Mouse (Mus musculus): ENCODE results near the gene Ifna1.

- TF ChIP-seq HCFC1 (IDR thresholded peaks at IDR 0.05; ENCODE audit: borderline replicate concordance, insufficient read depth, low read length), result no peak
- no peak for TF ChIP-seq ZNF384 (IDR thresholded peaks at IDR 0.05; ENCODE audit: low read depth, low read length)
Observed at GRCm38 (mm10) chr4:88872691-88873090, 22.8 kb downstream of the Ifna1 start.

Measured in ES-E14 (cell line).